Mouse (Mus musculus): ENCODE measurements at regions not wholly inside any gene's neighbourhood (a gene's known extent, or its start where the extent isn't known, plus 50 kb on each side); places are given as distances from the start of the nearest gene placed in this dataset.

- DNase-seq (ENCODE audit: low spot score in 2 of 2) = no peak
Observed at GRCm38 (mm10) chr12:14591631-14592030, 439.8 kb upstream of the Fam84a start.

GRCm38 (mm10) chr12:14574258-14574657 is 422.4 kb upstream of the Fam84a start:
- DNase-seq (ENCODE audit: low spot score in 2 of 2) = no peak

GRCm38 (mm10) chr12:14564951-14565350 is 413.1 kb upstream of the Fam84a start:
- DNase-seq (ENCODE audit: low spot score in 2 of 2) = no peak

- DNase-seq (ENCODE audit: low spot score in 2 of 2) = no peak
Observed at GRCm38 (mm10) chr12:14552121-14552520, 400.3 kb upstream of the Fam84a start.

- no peak for DNase-seq (ENCODE audit: low spot score in 2 of 2)
Observed at GRCm38 (mm10) chr12:14549271-14549670, 397.4 kb upstream of the Fam84a start.

GRCm38 (mm10) chr12:14521773-14522172 is 369.9 kb upstream of the Fam84a start:
- no peak for DNase-seq (ENCODE audit: low spot score in 2 of 2)

GRCm38 (mm10) chr12:14515588-14515987 is 363.7 kb upstream of the Fam84a start:
- DNase-seq (ENCODE audit: low spot score in 2 of 2) = peak in 1 of 2 experiments; percentile 6

Measured in right cerebral cortex, postnatal 36 days (tissue).